Mouse (Mus musculus): ENCODE measurements around the gene Ccr10. TPM values are rescaled to one million over a fixed set of nuclear protein-coding genes. Genes with fewer than 3 reads are reported as not detected.
A peak's percentile ranks its signal among the peaks of the same experiment; 100 is the strongest.

Gene Ccr10
- polyA plus RNA-seq, 1 experiment from 2014 or later, result 0.06 TPM

DNA sequence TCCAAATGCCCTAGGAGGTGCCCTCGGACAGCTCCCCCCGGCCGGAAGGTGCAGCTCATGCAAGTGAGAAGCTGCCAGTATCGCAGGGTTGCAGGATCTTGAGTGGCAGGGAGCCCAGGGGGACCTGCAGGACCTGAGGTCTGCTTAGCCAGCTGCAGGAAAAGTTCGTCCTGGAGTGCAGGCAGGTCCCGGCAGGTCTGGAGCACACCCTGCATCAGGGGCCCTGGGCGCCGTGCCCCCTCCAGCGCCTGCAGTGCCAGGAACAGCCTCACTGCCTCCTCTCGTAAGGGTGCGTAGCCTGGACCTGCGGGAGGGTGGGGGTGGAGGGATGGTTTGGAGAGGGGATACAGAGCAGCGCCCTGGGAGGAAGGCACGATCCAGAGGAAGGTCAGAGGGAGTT lies 8.9 kb downstream of the Ccr10 start:
- no peaks in the 10 kb centered on the region for H3K9me3 ChIP-seq (ENCODE audit: low read length)
- TF ChIP-seq CTCF (IDR thresholded peaks at IDR 0.05) (no peak), EP300 (IDR thresholded peaks at IDR 0.05) (no peak)
- no peak overlapping the region for H3K27ac ChIP-seq (ENCODE audit: low read length)
- no peaks in the 10 kb centered on the region; the same call in 1 of the 2 replicates for H3K27me3 ChIP-seq (replicated peaks; ENCODE audit: insufficient read depth, low read length)
- H3K4me2 ChIP-seq (replicated peaks; ENCODE audit: low read depth, low read length), result no peak overlapping the region
- H3K4me1 ChIP-seq (ENCODE audit: insufficient read depth, low read depth, low read length), result peaks cover 14% of the 10 kb centered on the region; the same call in 1 of the 2 replicates
- WGBS, result 79% methylated on average over 14 of the region's 14 CpGs
- no peak for ATAC-seq
- no peak overlapping the region for H3K4me3 ChIP-seq (ENCODE audit: low read depth, low read length)
- H3K9ac ChIP-seq (replicated peaks; ENCODE audit: low read depth), result no peak overlapping the region
- no peak for DNase-seq (ENCODE audit: low spot score)
- peaks cover 23% of the 10 kb centered on the region for H3K36me3 ChIP-seq (ENCODE audit: insufficient read depth, low read length)

DNA sequence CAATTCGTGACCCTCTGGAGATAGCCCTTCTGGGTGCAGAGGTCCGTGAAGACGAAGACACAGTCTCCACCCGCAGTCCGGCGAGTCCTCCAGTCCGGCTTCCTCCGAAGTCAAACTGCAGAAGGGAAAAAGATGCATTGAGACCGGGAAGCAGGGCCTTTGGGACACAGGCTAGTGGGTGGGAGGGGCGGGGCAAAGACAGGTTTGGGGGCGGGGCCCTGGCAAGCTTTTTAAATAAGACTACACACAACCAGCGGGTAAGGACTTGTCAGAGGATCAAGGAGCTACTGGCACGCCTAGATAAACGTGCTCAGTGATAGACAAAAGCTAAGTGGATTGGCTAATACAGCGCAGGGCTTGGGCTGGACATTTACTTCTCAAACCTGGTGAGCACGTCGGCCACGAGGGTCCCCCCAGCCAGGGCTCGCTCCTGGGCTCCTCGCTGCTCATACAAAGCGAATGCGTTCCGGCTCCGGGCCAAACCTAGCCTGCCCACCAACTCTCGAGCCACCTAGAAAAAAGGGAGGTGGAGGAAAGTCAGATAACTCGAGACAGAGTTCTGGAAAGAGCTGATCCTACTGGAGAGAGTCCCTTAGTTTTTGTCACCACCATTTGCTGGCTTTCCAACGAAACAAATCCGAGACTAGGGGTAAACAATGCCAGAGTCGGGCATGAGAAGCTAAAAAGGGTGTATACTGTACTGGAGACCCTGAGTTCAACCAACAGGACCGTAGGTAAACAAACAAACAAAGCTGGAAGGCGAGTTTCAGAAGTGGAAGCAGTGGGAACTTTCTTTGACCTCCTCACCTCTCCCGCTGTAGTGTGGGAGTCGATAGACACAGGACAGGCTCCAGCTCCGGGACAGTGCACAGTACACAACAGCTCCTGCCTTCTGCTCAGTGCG lies 10.3 kb downstream of the Ccr10 start:
- Histone ChIP-seq H3K27me3 (replicated peaks; ENCODE audit: insufficient read depth, low read length) (no peaks in the 10 kb centered on the region; the same call in 1 of the 2 replicates), H3K27ac (ENCODE audit: low read length) (no peak overlapping the region), H3K4me1 (ENCODE audit: insufficient read depth, low read depth, low read length) (peaks cover 14% of the 10 kb centered on the region; the same call in 1 of the 2 replicates), H3K36me3 (ENCODE audit: insufficient read depth, low read length) (peaks cover 23% of the 10 kb centered on the region), H3K4me3 (ENCODE audit: low read depth, low read length) (no peak overlapping the region), H3K9ac (replicated peaks; ENCODE audit: low read depth) (no peak overlapping the region), H3K9me3 (ENCODE audit: low read length) (no peaks in the 10 kb centered on the region), H3K4me2 (replicated peaks; ENCODE audit: low read depth, low read length) (no peak overlapping the region)
- TF ChIP-seq CTCF (IDR thresholded peaks at IDR 0.05) (no peak), EP300 (IDR thresholded peaks at IDR 0.05) (no peak)
- DNase-seq (ENCODE audit: low spot score) (peak; percentile 73), ATAC-seq (peak; percentile 44)
- 42% methylated on average over 35 of the region's 35 CpGs for WGBS

DNA sequence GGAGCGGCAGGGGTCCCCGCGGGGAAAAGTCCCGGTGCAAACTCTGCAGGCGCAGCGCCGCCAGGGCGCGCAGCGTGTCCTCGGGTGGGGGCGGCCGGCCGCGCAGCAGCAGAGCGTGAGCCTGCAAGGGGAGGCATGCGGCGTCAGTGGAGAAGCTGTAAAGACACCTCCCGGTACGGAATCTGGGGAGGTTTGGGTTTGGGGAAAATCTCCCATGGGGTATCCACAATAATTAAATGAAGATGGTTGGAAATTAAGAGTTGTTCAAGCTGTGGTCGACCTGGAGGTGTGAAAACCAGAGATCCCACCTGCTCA lies 10.9 kb downstream of the Ccr10 start:
- Histone ChIP-seq H3K9ac (replicated peaks; ENCODE audit: low read depth) (no peak overlapping the region), H3K4me1 (ENCODE audit: insufficient read depth, low read depth, low read length) (peaks cover 12% of the 10 kb centered on the region; the same call in 1 of the 2 replicates), H3K4me3 (ENCODE audit: low read depth, low read length) (no peak overlapping the region), H3K9me3 (ENCODE audit: low read length) (no peaks in the 10 kb centered on the region), H3K27me3 (replicated peaks; ENCODE audit: insufficient read depth, low read length) (no peaks in the 10 kb centered on the region; the same call in 1 of the 2 replicates), H3K27ac (ENCODE audit: low read length) (no peak overlapping the region), H3K4me2 (replicated peaks; ENCODE audit: low read depth, low read length) (no peak overlapping the region), H3K36me3 (ENCODE audit: insufficient read depth, low read length) (peaks cover 23% of the 10 kb centered on the region)
- WGBS, result 42% methylated on average over 21 of the region's 21 CpGs
- no peak for ATAC-seq
- TF ChIP-seq CTCF (IDR thresholded peaks at IDR 0.05) (no peak), EP300 (IDR thresholded peaks at IDR 0.05) (no peak)
- no peak for DNase-seq (ENCODE audit: low spot score)

DNA sequence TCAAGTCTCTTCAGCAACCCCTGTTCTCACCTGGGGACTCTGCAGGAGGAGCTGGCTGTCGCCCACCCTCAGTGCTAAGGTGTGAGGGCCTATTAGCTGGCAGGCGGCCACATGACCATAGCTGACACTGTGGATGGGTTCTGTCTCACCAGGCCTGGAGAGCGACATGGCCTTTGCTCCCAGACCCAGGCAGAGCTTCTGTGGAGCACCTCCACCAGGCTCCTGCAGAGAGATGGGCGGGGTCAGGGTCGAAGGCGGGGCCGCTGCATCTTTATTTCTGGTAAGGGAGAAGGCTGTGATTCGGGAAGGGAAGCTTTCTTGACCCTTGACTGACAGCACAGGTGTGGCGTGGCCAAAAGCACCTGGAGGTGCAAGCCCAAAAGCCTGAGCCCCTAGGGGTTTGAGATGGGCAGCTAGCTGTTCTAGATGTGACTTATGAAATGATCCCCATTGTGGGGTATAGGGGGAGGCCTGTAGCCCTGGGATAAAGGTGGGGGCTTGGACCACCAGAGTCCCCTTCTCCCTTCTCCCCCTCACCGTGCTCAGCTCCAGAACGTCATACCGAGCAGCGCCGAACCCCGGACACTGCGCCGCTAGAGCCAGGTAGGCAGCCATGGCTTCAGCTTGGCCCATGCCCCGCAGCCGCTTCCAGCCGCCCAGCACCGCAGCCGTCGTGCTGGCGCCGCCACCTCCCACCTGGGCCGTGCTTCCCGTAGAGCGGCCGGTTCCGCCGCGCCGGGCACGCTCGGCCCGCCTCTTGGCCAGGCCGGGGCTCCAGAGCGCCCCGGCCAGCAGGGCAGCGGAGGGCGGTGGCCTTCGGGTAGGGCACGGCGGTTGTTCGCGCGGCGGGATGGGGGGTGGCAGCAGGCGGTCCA lies 11.5 kb downstream of the Ccr10 start:
- DNase-seq (ENCODE audit: low spot score) (no peak), ATAC-seq (no peak)
- Histone ChIP-seq H3K27me3 (replicated peaks; ENCODE audit: insufficient read depth, low read length) (no peaks in the 10 kb centered on the region; the same call in 1 of the 2 replicates), H3K27ac (ENCODE audit: low read length) (no peak overlapping the region; the same call in 1 of the 2 replicates), H3K9me3 (ENCODE audit: low read length) (no peaks in the 10 kb centered on the region), H3K36me3 (ENCODE audit: insufficient read depth, low read length) (peaks cover 23% of the 10 kb centered on the region), H3K4me1 (ENCODE audit: insufficient read depth, low read depth, low read length) (peaks cover 6% of the 10 kb centered on the region; the same call in 1 of the 2 replicates), H3K4me2 (replicated peaks; ENCODE audit: low read depth, low read length) (no peak overlapping the region), H3K4me3 (ENCODE audit: low read depth, low read length) (no peak overlapping the region), H3K9ac (replicated peaks; ENCODE audit: low read depth) (no peak overlapping the region)
- 60% methylated on average over 49 of the region's 49 CpGs for WGBS
- TF ChIP-seq EP300 (IDR thresholded peaks at IDR 0.05), result no peak
- TF ChIP-seq CTCF (IDR thresholded peaks at IDR 0.05), result no peak

DNA sequence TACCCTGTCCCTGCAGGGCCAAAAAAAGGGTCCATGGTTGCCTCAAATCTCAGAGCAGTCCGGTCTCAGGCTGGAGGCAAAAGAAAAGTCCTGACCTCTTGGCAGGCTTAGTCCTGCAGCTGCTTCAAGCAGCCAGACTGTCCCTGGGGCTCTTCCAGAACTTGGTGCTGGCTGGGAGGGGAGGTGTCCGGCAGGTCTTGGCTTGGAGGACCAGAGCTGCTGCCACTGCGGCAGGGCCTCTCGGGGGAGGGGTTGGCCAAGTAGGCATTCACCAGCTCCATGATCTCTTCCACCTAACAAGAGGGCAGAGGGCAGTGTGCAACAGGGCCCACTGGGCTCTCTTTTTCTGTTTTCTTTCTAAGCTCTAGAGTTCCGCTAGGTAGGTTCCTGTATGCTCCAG lies 12.5 kb downstream of the Ccr10 start:
- no peak for TF ChIP-seq EP300 (IDR thresholded peaks at IDR 0.05)
- no peak for TF ChIP-seq CTCF (IDR thresholded peaks at IDR 0.05)
- DNase-seq (ENCODE audit: low spot score) (peak; percentile 73), ATAC-seq (peak; percentile 34)
- H3K4me1 ChIP-seq (ENCODE audit: insufficient read depth, low read depth, low read length), result peaks cover 2% of the 10 kb centered on the region; the same call in 1 of the 2 replicates
- peak overlapping the region; percentile 10; the same call in 1 of the 2 replicates for H3K27ac ChIP-seq (ENCODE audit: low read length)
- H3K4me3 ChIP-seq (ENCODE audit: low read depth, low read length), result no peak overlapping the region
- H3K9me3 ChIP-seq (ENCODE audit: low read length), result no peaks in the 10 kb centered on the region
- H3K9ac ChIP-seq (replicated peaks; ENCODE audit: low read depth), result no peak overlapping the region
- no peak overlapping the region for H3K4me2 ChIP-seq (replicated peaks; ENCODE audit: low read depth, low read length)
- 51% methylated on average over 5 of the region's 5 CpGs for WGBS
- H3K36me3 ChIP-seq (ENCODE audit: insufficient read depth, low read length), result peaks cover 22% of the 10 kb centered on the region
- no peaks in the 10 kb centered on the region; the same call in 1 of the 2 replicates for H3K27me3 ChIP-seq (replicated peaks; ENCODE audit: insufficient read depth, low read length)

DNA sequence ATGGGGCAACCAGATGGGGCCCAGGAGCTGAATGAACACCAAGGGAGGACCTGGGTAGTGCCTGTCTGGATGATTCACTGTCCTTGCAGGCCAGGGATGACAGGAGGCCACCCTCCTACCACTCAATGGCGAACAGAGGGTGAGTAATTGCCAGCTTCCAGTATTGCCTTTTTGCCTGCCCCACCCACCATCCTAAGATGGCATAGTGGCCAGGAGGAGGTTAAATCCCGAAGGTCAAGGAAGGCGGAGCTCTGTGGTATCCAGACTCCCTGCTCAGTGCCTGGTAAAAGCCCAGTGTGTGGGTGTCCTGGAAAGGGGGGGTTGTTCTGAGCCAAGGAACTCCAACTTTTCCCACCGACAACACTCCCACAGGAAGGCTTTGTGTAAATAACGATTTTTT lies 12.9 kb downstream of the Ccr10 start:
- Histone ChIP-seq H3K9me3 (ENCODE audit: low read length) (no peaks in the 10 kb centered on the region), H3K36me3 (ENCODE audit: insufficient read depth, low read length) (peaks cover 17% of the 10 kb centered on the region; the same call in 1 of the 2 replicates)

More for the DNA sequence above, 12.9 kb downstream of the Ccr10 start:
- 56% methylated on average over 5 of the region's 5 CpGs for WGBS
- no peaks in the 10 kb centered on the region; the same call in 1 of the 2 replicates for H3K27me3 ChIP-seq (replicated peaks; ENCODE audit: insufficient read depth, low read length)
- peaks cover 2% of the 10 kb centered on the region; the same call in 1 of the 2 replicates for H3K4me1 ChIP-seq (ENCODE audit: insufficient read depth, low read depth, low read length)
- TF ChIP-seq EP300 (IDR thresholded peaks at IDR 0.05), result peak; percentile 38; the same call in 1 of the 2 replicates
- no peak for TF ChIP-seq CTCF (IDR thresholded peaks at IDR 0.05)
- H3K4me2 ChIP-seq (replicated peaks; ENCODE audit: low read depth, low read length), result no peak overlapping the region
- no peak overlapping the region for H3K9ac ChIP-seq (replicated peaks; ENCODE audit: low read depth)
- DNase-seq (ENCODE audit: low spot score), result peak; percentile 47
- no peak overlapping the region for H3K4me3 ChIP-seq (ENCODE audit: low read depth, low read length)
- ATAC-seq, result peak; percentile 13; the same call in 1 of the 2 replicates
- 0 out of 2 replicates have a peak overlapping the region, but pooled peaks have one; percentile 10 for H3K27ac ChIP-seq (ENCODE audit: low read length)
